Mouse (Mus musculus) mammary gland, adult 2 months (tissue): ENCODE measurements around the gene Timm23. TPM values are rescaled to one million over a fixed set of nuclear protein-coding genes. Genes with fewer than 3 reads are reported as not detected.

Experiments used
- polyA plus RNA-seq: library from polyadenylated mRNA; depleted of rRNA; stranded (reverse); fragments of >200 nt; gene quantifications from 2 replicates; pipeline ENCODE4 v1.2.3, GENCODE M21; 2012; ENCODE audit warnings: low replicate concordance; rRNA removed

The Timm23 gene
- polyA plus RNA-seq = 149 and 243 TPM in 2 replicates

DNA sequence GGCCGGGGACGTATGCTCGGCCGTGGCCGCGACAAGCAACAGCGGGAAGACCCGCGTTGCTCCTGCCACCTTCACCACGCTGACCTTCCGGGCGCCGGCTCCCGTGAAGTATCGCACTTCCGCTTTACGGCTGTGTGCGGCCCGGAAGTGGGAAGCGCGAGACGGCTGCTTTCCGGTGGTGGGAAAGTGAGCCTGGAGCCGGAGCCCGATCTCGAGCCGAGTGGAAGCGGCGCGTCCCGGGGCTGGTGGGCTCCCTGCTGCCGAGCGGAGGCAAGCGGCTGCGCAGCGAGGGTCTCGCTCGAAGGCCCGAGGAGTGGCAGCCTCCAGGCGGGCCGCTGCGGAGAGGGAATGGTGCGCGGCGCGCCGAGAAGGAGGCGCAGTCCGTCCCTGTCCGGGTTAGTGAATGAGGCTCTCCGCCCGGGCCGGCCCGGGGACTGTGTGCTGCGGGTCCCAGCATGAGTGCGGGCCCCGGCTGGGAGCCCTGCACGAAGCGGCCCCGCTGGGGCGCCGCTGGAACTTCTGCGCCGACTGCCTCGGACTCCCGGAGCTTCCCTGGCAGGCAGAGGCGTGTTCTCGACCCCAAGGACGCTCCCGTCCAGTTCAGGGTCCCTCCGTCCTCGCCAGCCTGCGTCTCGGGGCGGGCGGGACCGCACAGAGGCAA lies at the start of gene Timm23, which contains the start of gene Parg:
TSS of gene Timm23 (minus strand) at position 108 of the 661 bp plus-strand sequence.
TSS of gene Parg (plus strand) at position 159 of the 661 bp plus-strand sequence.

DNA sequence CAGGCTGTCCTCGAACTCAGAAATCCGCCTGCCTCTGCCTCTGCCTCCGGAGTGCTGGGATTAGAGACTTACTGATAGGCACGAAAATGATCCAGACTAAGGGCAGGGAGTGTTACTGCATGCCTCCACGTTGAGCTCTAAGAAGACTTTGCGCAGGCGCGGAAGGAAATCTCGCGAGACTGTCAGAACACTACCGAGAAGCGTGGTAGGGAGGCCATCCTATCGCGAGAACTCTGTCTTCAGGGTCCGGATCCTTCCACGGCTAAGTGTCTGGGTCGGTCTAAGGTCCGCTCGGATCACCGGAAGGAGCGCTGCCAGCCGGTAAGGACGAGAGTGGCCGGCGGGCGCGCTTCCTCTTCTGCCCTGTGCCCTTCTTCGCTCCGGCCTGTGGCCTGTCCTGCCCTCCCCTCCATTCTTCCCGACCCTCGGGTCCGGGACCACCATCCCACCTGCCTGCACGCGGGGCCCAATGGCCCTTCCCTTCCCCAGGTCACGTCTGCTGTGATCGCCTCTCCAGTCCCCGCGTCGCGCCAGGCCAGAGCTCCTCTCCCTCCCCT lies 41.9 kb downstream of the Timm23 start, which contains the start of gene Ncoa4:
TSS of gene Ncoa4 (plus strand) at position 176 of the 557 bp plus-strand sequence.

DNA sequence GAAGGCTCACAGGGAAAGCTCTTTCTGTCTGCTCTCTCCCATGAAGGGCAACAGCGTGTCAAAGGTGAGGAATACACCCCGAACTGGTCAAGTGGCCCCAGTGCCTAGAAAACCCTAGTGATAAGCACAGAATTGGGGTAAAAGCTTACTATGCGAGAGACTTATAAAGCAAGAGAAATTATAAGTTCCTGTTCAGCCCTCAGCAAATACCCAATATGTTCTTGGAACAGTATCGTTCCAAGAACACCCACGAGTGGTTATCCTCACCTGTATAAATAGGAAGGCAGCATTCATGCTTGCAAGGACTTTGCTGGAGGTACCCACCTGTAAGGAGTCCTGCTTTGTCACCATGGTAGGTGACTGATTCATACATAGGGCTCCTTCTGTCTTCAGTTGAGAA lies 60.0 kb downstream of the Timm23 start, which contains the start of gene Msmb:
TSS of gene Msmb (plus strand) at position 301 of the 400 bp plus-strand sequence.

Other genes with a start within 250 kb of the Timm23 start
- gene Galnt15, start 172.9 kb downstream of the Timm23 start, polyA plus RNA-seq = 15.8 and 25.1 TPM in 2 replicates
- 18.0 and 22.6 TPM in 2 replicates for gene Oxnad1, start 116.5 kb downstream of the Timm23 start, polyA plus RNA-seq
- gene Dph3, start 116.2 kb downstream of the Timm23 start, polyA plus RNA-seq = 10.1 and 30.8 TPM in 2 replicates
- not detected in 2 replicates for gene Msmb, start 59.9 kb downstream of the Timm23 start, polyA plus RNA-seq
- gene Ncoa4, start 42.0 kb downstream of the Timm23 start, polyA plus RNA-seq = 41.6 and 96.2 TPM in 2 replicates
- gene Parg, start 51 bp upstream of the Timm23 start, polyA plus RNA-seq = 4.5 and 5.1 TPM in 2 replicates
- gene Ogdhl, start 120.1 kb upstream of the Timm23 start, polyA plus RNA-seq = 0.20 and 0.68 TPM in 2 replicates
- not detected in 2 replicates for gene 1700024G13Rik, start 186.5 kb upstream of the Timm23 start, polyA plus RNA-seq